Mouse (Mus musculus): Measurements from ENCODE around the gene Gm438. TPM values are rescaled to one million over a fixed set of nuclear protein-coding genes. Genes with fewer than 3 reads are reported as not detected.
"Not testable (repeated sequence)": the region's sequence is repeated elsewhere in the genome, so short reads cannot be mapped to it uniquely, and the experiment has no call there.

Gm438 gene
- 0.08 and 0.12 TPM in 2 replicates for polyA plus RNA-seq (2015; fragmentation: Nextera tagmentation; extraction: Ambion mirVana)

GRCm38 (mm10) chr4:144786483-144786882 is at the start of gene Gm438:
Gene Gm438, minus strand, starts transcription at chr4:144786583.
- no peak within 1 kb of the TSS for H3K27ac ChIP-seq (replicated peaks)
- H3K36me3 ChIP-seq (ENCODE audit: control insufficient read depth, insufficient read depth, low read length) = no peaks in the 10 kb centered on the region
- H3K4me3 ChIP-seq (ENCODE audit: low read depth, low read length) = no peak within 1 kb of the TSS
- no peak for DNase-seq (ENCODE audit: low spot score)
- no peaks in the 10 kb centered on the region for H3K4me1 ChIP-seq (replicated peaks; ENCODE audit: control insufficient read depth, insufficient read depth)
- H3K4me2 ChIP-seq (replicated peaks; ENCODE audit: low read depth) = no peak within 1 kb of the TSS
- H3K27me3 ChIP-seq (ENCODE audit: control insufficient read depth, insufficient read depth, low read length) = no peaks in the 10 kb centered on the region
- no peak for TF ChIP-seq CTCF (IDR thresholded peaks at IDR 0.05; ENCODE audit: low read depth)
- TF ChIP-seq EP300 (optimal IDR thresholded peaks at IDR 0.05) = no peak
- ATAC-seq (ENCODE audit: low FRiP score, low TSS enrichment) = no peak
- no peaks in the 10 kb centered on the region for H3K9me3 ChIP-seq (ENCODE audit: control insufficient read depth, low read length)
- H3K9ac ChIP-seq (ENCODE audit: low read length) = no peak within 1 kb of the TSS

- Histone ChIP-seq H3K27me3 (ENCODE audit: control insufficient read depth, insufficient read depth, low read length) (no peaks in the 10 kb centered on the region), H3K9ac (ENCODE audit: low read length) (no peak overlapping the region), H3K4me1 (replicated peaks; ENCODE audit: control insufficient read depth, insufficient read depth) (no peaks in the 10 kb centered on the region), H3K4me2 (replicated peaks; ENCODE audit: low read depth) (no peak overlapping the region), H3K4me3 (ENCODE audit: low read depth, low read length) (no peak overlapping the region), H3K27ac (replicated peaks) (no peak overlapping the region), H3K9me3 (ENCODE audit: control insufficient read depth, low read length) (no peaks in the 10 kb centered on the region), H3K36me3 (ENCODE audit: control insufficient read depth, insufficient read depth, low read length) (no peaks in the 10 kb centered on the region)
- ATAC-seq (ENCODE audit: low FRiP score, low TSS enrichment) (no peak), DNase-seq (ENCODE audit: low spot score) (no peak)
- TF ChIP-seq EP300 (optimal IDR thresholded peaks at IDR 0.05) = no peak
- TF ChIP-seq CTCF (IDR thresholded peaks at IDR 0.05; ENCODE audit: low read depth) = no peak
- WGBS = 65% methylated on average over 2 of the region's 2 CpGs
Measured at GRCm38 (mm10) chr4:144824706-144825105, 38.3 kb upstream of the Gm438 start.

GRCm38 (mm10) chr4:144823996-144824395 is 37.6 kb upstream of the Gm438 start:
- H3K9me3 ChIP-seq (ENCODE audit: control insufficient read depth, low read length) = no peaks in the 10 kb centered on the region
- TF ChIP-seq CTCF (IDR thresholded peaks at IDR 0.05; ENCODE audit: low read depth) = no peak
- TF ChIP-seq EP300 (optimal IDR thresholded peaks at IDR 0.05) = no peak
- no peak overlapping the region for H3K9ac ChIP-seq (ENCODE audit: low read length)
- H3K4me1 ChIP-seq (replicated peaks; ENCODE audit: control insufficient read depth, insufficient read depth) = no peaks in the 10 kb centered on the region
- H3K27ac ChIP-seq (replicated peaks) = no peak overlapping the region
- no peaks in the 10 kb centered on the region for H3K27me3 ChIP-seq (ENCODE audit: control insufficient read depth, insufficient read depth, low read length)
- no peaks in the 10 kb centered on the region for H3K36me3 ChIP-seq (ENCODE audit: control insufficient read depth, insufficient read depth, low read length)
- H3K4me2 ChIP-seq (replicated peaks; ENCODE audit: low read depth) = no peak overlapping the region
- 83% methylated on average over 2 of the region's 2 CpGs for WGBS
- H3K4me3 ChIP-seq (ENCODE audit: low read depth, low read length) = no peak overlapping the region
- DNase-seq (ENCODE audit: low spot score) = no peak
- no peak for ATAC-seq (ENCODE audit: low FRiP score, low TSS enrichment)

- H3K4me2 ChIP-seq (replicated peaks; ENCODE audit: low read depth); ATAC-seq (ENCODE audit: low FRiP score, low TSS enrichment); H3K9ac ChIP-seq (ENCODE audit: low read length); H3K4me1 ChIP-seq (replicated peaks; ENCODE audit: control insufficient read depth, insufficient read depth); DNase-seq (ENCODE audit: low spot score); H3K4me3 ChIP-seq (ENCODE audit: low read depth, low read length); H3K27me3 ChIP-seq (ENCODE audit: control insufficient read depth, insufficient read depth, low read length); H3K9me3 ChIP-seq (ENCODE audit: control insufficient read depth, low read length); H3K36me3 ChIP-seq (ENCODE audit: control insufficient read depth, insufficient read depth, low read length); H3K27ac ChIP-seq (replicated peaks): not testable (repeated sequence)
- WGBS = 49% methylated on average over 5 of the region's 5 CpGs
Measured at GRCm38 (mm10) chr4:144807135-144807534, 20.8 kb upstream of the Gm438 start.

- no peak for DNase-seq (ENCODE audit: low spot score)
- Histone ChIP-seq H3K9me3 (ENCODE audit: control insufficient read depth, low read length) (no peaks in the 10 kb centered on the region), H3K27ac (replicated peaks) (no peak overlapping the region), H3K9ac (ENCODE audit: low read length) (no peak overlapping the region), H3K27me3 (ENCODE audit: control insufficient read depth, insufficient read depth, low read length) (no peaks in the 10 kb centered on the region), H3K4me1 (replicated peaks; ENCODE audit: control insufficient read depth, insufficient read depth) (no peaks in the 10 kb centered on the region), H3K4me2 (replicated peaks; ENCODE audit: low read depth) (no peak overlapping the region), H3K4me3 (ENCODE audit: low read depth, low read length) (no peak overlapping the region), H3K36me3 (ENCODE audit: control insufficient read depth, insufficient read depth, low read length) (no peaks in the 10 kb centered on the region)
- ATAC-seq (ENCODE audit: low FRiP score, low TSS enrichment) = no peak
- 72% methylated on average over 3 of the region's 3 CpGs for WGBS
- TF ChIP-seq EP300 (optimal IDR thresholded peaks at IDR 0.05) = no peak
- TF ChIP-seq CTCF (IDR thresholded peaks at IDR 0.05; ENCODE audit: low read depth) = no peak
Measured at GRCm38 (mm10) chr4:144803633-144804032, 17.2 kb upstream of the Gm438 start.

- Histone ChIP-seq H3K4me3 (ENCODE audit: low read depth, low read length) (no peak overlapping the region), H3K4me1 (replicated peaks; ENCODE audit: control insufficient read depth, insufficient read depth) (no peaks in the 10 kb centered on the region), H3K4me2 (replicated peaks; ENCODE audit: low read depth) (no peak overlapping the region), H3K9ac (ENCODE audit: low read length) (no peak overlapping the region), H3K27me3 (ENCODE audit: control insufficient read depth, insufficient read depth, low read length) (no peaks in the 10 kb centered on the region), H3K9me3 (ENCODE audit: control insufficient read depth, low read length) (no peaks in the 10 kb centered on the region), H3K27ac (replicated peaks) (no peak overlapping the region), H3K36me3 (ENCODE audit: control insufficient read depth, insufficient read depth, low read length) (no peaks in the 10 kb centered on the region)
- WGBS = 40% methylated on average over 1 of the region's 1 CpGs
- DNase-seq (ENCODE audit: low spot score) (no peak), ATAC-seq (ENCODE audit: low FRiP score, low TSS enrichment) (no peak)
- TF ChIP-seq EP300 (optimal IDR thresholded peaks at IDR 0.05) (no peak), CTCF (IDR thresholded peaks at IDR 0.05; ENCODE audit: low read depth) (no peak)
Measured at GRCm38 (mm10) chr4:144790141-144790540, 3.8 kb upstream of the Gm438 start.
